Mouse (Mus musculus) kidney, embryonic 14.5 days (tissue): ENCODE results near the gene 6430571L13Rik. TPM values are rescaled to one million over a fixed set of nuclear protein-coding genes. Genes with fewer than 3 reads are reported as not detected.

ENCODE experiments used
- ATAC-seq: fragments of 200-750 bp; cut with Nextera tagmentation; 2 replicates; pipeline ENCODE4 v1.8.0; 2017; ENCODE audit warnings: moderate number of reproducible peaks, mild to moderate bottlenecking, moderate TSS enrichment, moderate library complexity; ENCODE audit not compliant: low FRiP score, low TSS enrichment
- H3K27ac ChIP-seq: fragments of 300-500 bp; sonication (generic); 2 replicates; pipeline ENCODE4 v1.5.1; 2014; ENCODE audit warnings: low read depth, mild to moderate bottlenecking, low read length, moderate library complexity, mixed read lengths
- H3K27me3 ChIP-seq: fragments of 300-500 bp; sonication (generic); 2 replicates; pipeline ENCODE4 v1.6.1; 2014; ENCODE audit warnings: mild to moderate bottlenecking, low read length; ENCODE audit not compliant: control insufficient read depth, insufficient read depth
- H3K36me3 ChIP-seq: fragments of 300-500 bp; sonication (generic); 2 replicates; pipeline ENCODE4 v1.6.1; 2014; ENCODE audit warnings: low read length, mixed read lengths; ENCODE audit not compliant: control insufficient read depth, insufficient read depth
- H3K4me1 ChIP-seq: fragments of 300-500 bp; sonication (generic); 2 replicates; pipeline ENCODE4 v1.6.1; 2014; ENCODE audit warnings: low read length, mixed read lengths; ENCODE audit not compliant: control insufficient read depth, insufficient read depth
- H3K4me2 ChIP-seq: fragments of 300-500 bp; sonication (generic); replicated peaks from 2 replicates; pipeline ENCODE4 v1.6.1; 2014; ENCODE audit warnings: low read depth, mild to moderate bottlenecking, low read length
- H3K4me3 ChIP-seq: fragments of 300-500 bp; sonication (generic); 2 replicates; pipeline ENCODE4 v1.5.1; 2014; ENCODE audit warnings: mild to moderate bottlenecking, low read length
- H3K9ac ChIP-seq: fragments of 300-500 bp; sonication (generic); 2 replicates; pipeline ENCODE4 v1.6.1; 2014; ENCODE audit warnings: low read depth, mild to moderate bottlenecking, low read length, moderate library complexity
- H3K9me3 ChIP-seq: fragments of 300-500 bp; sonication (generic); 2 replicates; pipeline ENCODE4 v1.6.1; 2016; ENCODE audit warnings: low read length; ENCODE audit not compliant: control insufficient read depth
- WGBS: fragments of 180-500 bp; shearing (Covaris S2); extraction: QIAGEN DNeasy Blood & Tissue Kit; methylation state at CpG from one replicate; pipeline ENCODE4 v1.1.7; 2014; 5-methylcytosine and 5-hydroxymethylcytosine counted together
- polyA plus RNA-seq: library from polyadenylated mRNA; unstranded; fragments of >200 nt; fragmentation: Nextera tagmentation; extraction: Ambion mirVana; gene quantifications from 2 replicates; pipeline ENCODE4 v1.2.1, GENCODE M21; 2014

Gene 6430571L13Rik
- polyA plus RNA-seq = 0.31 and 0.43 TPM in 2 replicates

- peak; percentile 92 for ATAC-seq
- Histone ChIP-seq H3K27ac (no peak within 1 kb of the TSS), H3K27me3 (peaks cover 14% of the 10 kb centered on the region), H3K4me3 (peak within 1 kb of the TSS; percentile 59), H3K36me3 (no peaks in the 10 kb centered on the region), H3K9ac (peak within 1 kb of the TSS; percentile 62), H3K4me1 (peaks cover 16% of the 10 kb centered on the region; the same call in 1 of the 2 replicates), H3K9me3 (no peaks in the 10 kb centered on the region), H3K4me2 (peak within 1 kb of the TSS; percentile 87)
- 1% methylated on average over 34 of the region's 34 CpGs for WGBS
These were observed at the start of gene 6430571L13Rik for GRCm38 (mm10) chr9:107340267-107340859. Gene 6430571L13Rik (plus strand): TSS chr9:107340602.

DNA sequence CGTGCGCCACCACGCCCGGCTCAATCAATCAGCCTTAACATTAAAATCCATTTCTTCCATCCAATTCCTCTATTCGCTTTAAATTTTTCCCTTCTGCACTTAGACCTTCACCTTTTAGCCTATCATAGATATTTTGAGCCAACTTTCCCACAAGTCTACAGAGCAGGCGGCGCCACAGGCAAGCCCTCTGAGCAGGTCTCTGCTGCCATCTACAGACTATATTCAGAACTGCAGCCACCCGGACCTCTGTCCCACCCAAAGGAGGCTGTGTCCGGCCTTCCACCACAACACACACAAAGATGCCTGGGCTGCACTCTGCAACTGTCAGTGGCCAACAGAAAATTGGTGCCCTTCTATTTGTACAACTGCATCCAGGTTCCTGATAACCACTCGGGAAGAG is 49.5 kb upstream of the 6430571L13Rik start:
- no peaks in the 10 kb centered on the region for H3K9me3 ChIP-seq
- H3K27me3 ChIP-seq = peaks cover 9% of the 10 kb centered on the region; the same call in 1 of the 2 replicates
- 29% methylated on average over 10 of the region's 10 CpGs for WGBS
- no peak overlapping the region for H3K27ac ChIP-seq
- H3K4me2 ChIP-seq = no peak overlapping the region
- H3K4me3 ChIP-seq = no peak overlapping the region
- H3K4me1 ChIP-seq = 0 out of 2 replicates have a peak, but pooled peaks cover 4% of the 10 kb centered on the region
- ATAC-seq = 0 out of 2 replicates have a peak, but pooled peaks have one; percentile 25
- H3K36me3 ChIP-seq = no peaks in the 10 kb centered on the region
- no peak overlapping the region for H3K9ac ChIP-seq

GRCm38 (mm10) chr9:107294249-107294648 is 46.2 kb upstream of the 6430571L13Rik start:
- Histone ChIP-seq H3K9ac (no peak overlapping the region), H3K4me3 (no peak overlapping the region), H3K36me3 (no peaks in the 10 kb centered on the region), H3K27ac (no peak overlapping the region), H3K27me3 (peaks cover 9% of the 10 kb centered on the region; the same call in 1 of the 2 replicates), H3K4me1 (peaks cover 11% of the 10 kb centered on the region; the same call in 1 of the 2 replicates), H3K9me3 (no peaks in the 10 kb centered on the region), H3K4me2 (no peak overlapping the region)
- no peak for ATAC-seq
- WGBS = 2% methylated on average over 6 of the region's 6 CpGs

DNA sequence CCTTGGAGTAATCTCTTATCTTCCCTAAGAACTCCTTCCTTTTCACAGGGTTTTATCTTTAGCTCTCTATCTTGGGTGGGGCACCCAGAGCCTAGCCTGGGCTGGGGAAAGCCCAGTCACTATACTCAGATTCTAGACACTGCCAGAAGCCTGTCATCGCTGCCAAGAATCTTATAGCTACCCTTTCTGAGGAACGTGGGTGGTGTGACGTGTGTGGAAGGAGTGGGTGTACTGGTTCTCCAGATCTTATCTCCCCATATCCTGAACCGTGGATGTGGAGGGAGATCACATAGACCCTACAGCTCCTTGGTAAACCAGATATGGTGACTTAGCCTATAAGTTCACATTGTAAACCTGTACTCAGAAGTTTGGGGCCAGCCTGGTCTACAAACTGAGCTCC is 44.8 kb upstream of the 6430571L13Rik start:
- Histone ChIP-seq H3K9ac (no peak overlapping the region), H3K9me3 (no peaks in the 10 kb centered on the region), H3K36me3 (peaks cover 5% of the 10 kb centered on the region; the same call in 1 of the 2 replicates), H3K4me3 (peak overlapping the region; percentile 65; the same call in 1 of the 2 replicates), H3K27ac (no peak overlapping the region), H3K4me1 (peaks cover 8% of the 10 kb centered on the region; the same call in 1 of the 2 replicates), H3K4me2 (peak overlapping the region; percentile 75; the same call in 1 of the 2 replicates), H3K27me3 (peaks cover 9% of the 10 kb centered on the region; the same call in 1 of the 2 replicates)
- 64% methylated on average over 4 of the region's 4 CpGs for WGBS
- no peak for ATAC-seq

GRCm38 (mm10) chr9:107296016-107296040 is 44.6 kb upstream of the 6430571L13Rik start, which contains the start of gene Cish:
Gene Cish (plus strand): TSS chr9:107296026.
- Histone ChIP-seq H3K27me3 (peaks cover 9% of the 10 kb centered on the region; the same call in 1 of the 2 replicates), H3K9me3 (no peaks in the 10 kb centered on the region), H3K4me1 (peaks cover 8% of the 10 kb centered on the region; the same call in 1 of the 2 replicates), H3K36me3 (peaks cover 7% of the 10 kb centered on the region; the same call in 1 of the 2 replicates), H3K9ac (peak within 1 kb of the TSS; percentile 58), H3K4me3 (peak within 1 kb of the TSS; percentile 65), H3K27ac (peak within 1 kb of the TSS; percentile 20; the same call in 1 of the 2 replicates), H3K4me2 (peak within 1 kb of the TSS; percentile 75)
- no peak for ATAC-seq

DNA sequence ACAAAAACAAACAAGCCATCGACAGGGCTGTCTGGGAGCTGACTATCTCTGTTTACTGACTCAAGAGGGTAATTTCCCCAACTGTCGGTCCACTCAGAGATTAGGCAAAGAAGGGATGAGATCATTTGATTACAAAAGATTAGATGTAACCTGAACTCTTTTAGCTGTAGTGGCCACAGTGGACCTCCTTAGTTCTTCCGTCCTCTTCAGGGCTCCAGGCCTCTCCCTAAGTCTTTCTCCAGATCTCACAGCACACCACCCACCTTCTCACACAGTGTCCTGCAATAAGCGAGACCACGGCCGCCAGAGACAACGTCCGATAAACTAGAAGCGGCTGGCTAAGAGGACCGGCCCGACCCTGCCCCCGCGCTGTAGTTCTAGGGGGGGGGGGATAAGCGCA is 44.4 kb upstream of the 6430571L13Rik start:
- no peak overlapping the region for H3K27ac ChIP-seq
- peak overlapping the region; percentile 75 for H3K4me2 ChIP-seq
- peak; percentile 48; the same call in 1 of the 2 replicates for ATAC-seq
- 5% methylated on average over 14 of the region's 14 CpGs for whole genome bisulfite sequencing
- H3K27me3 ChIP-seq = peaks cover 9% of the 10 kb centered on the region; the same call in 1 of the 2 replicates
- H3K9me3 ChIP-seq = no peaks in the 10 kb centered on the region
- peak overlapping the region; percentile 65 for H3K4me3 ChIP-seq
- peaks cover 9% of the 10 kb centered on the region; the same call in 1 of the 2 replicates for H3K36me3 ChIP-seq
- peaks cover 8% of the 10 kb centered on the region; the same call in 1 of the 2 replicates for H3K4me1 ChIP-seq
- peak overlapping the region; percentile 50; the same call in 1 of the 2 replicates for H3K9ac ChIP-seq

- peak; percentile 98 for ATAC-seq
- H3K9me3 ChIP-seq = no peaks in the 10 kb centered on the region
- H3K4me1 ChIP-seq = peaks cover 8% of the 10 kb centered on the region; the same call in 1 of the 2 replicates
- peaks cover 9% of the 10 kb centered on the region; the same call in 1 of the 2 replicates for H3K27me3 ChIP-seq
- H3K4me2 ChIP-seq = peak overlapping the region; percentile 75
- H3K4me3 ChIP-seq = peak overlapping the region; percentile 65
- H3K9ac ChIP-seq = peak overlapping the region; percentile 58
- H3K27ac ChIP-seq = peak overlapping the region; percentile 20; the same call in 1 of the 2 replicates
- H3K36me3 ChIP-seq = peaks cover 13% of the 10 kb centered on the region; the same call in 1 of the 2 replicates
- under 1% methylated on average over 31 of the region's 31 CpGs for WGBS
These were observed 43.9 kb upstream of the 6430571L13Rik start for GRCm38 (mm10) chr9:107296501-107296965.

- peak overlapping the region; percentile 20; the same call in 1 of the 2 replicates for H3K27ac ChIP-seq
- H3K27me3 ChIP-seq = peaks cover 9% of the 10 kb centered on the region; the same call in 1 of the 2 replicates
- no peaks in the 10 kb centered on the region for H3K9me3 ChIP-seq
- H3K9ac ChIP-seq = peak overlapping the region; percentile 58
- peaks cover 8% of the 10 kb centered on the region; the same call in 1 of the 2 replicates for H3K4me1 ChIP-seq
- H3K4me2 ChIP-seq = peak overlapping the region; percentile 75
- H3K4me3 ChIP-seq = peak overlapping the region; percentile 65
- peaks cover 16% of the 10 kb centered on the region; the same call in 1 of the 2 replicates for H3K36me3 ChIP-seq
- peak; percentile 9; the same call in 1 of the 2 replicates for ATAC-seq
- 11% methylated on average over 16 of the region's 16 CpGs for WGBS
These were observed 43.3 kb upstream of the 6430571L13Rik start for GRCm38 (mm10) chr9:107297059-107297458.

DNA sequence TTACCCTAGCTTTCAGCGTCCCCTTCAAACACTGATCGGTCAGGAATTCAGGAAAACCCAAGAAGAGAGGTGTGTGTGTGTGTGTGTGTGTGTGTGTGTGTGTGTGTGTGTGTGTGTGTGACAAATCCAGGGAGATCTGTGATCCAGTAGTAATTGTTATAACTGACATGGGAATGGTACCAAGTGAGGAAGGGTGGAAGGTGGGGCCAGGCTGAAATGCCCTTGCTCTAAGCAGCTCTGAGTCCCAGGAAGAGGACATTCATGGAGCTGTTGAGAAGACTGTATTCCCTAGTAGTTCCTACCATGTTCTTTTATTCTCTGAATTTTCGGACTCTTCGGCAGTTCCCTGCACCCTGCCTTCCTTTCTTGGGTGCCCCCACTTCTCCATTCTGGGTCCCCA is 42.7 kb upstream of the 6430571L13Rik start:
- ATAC-seq = no peak
- Histone ChIP-seq H3K9ac (peak overlapping the region; percentile 58; the same call in 1 of the 2 replicates), H3K4me1 (peaks cover 8% of the 10 kb centered on the region; the same call in 1 of the 2 replicates), H3K27ac (no peak overlapping the region), H3K9me3 (no peaks in the 10 kb centered on the region), H3K36me3 (peaks cover 16% of the 10 kb centered on the region; the same call in 1 of the 2 replicates), H3K27me3 (peaks cover 9% of the 10 kb centered on the region; the same call in 1 of the 2 replicates), H3K4me3 (peak overlapping the region; percentile 65), H3K4me2 (peak overlapping the region; percentile 75)
- WGBS = 93% methylated on average over 4 of the region's 4 CpGs
